ENCODE assay signal across 8 mouse cellular contexts in genomic region chr5:67532351-67532750, GRCm38 (mm10).
DNase-seq lines count a peak whose midpoint lies in the region; ATAC-seq lines count a peak whose summit lies in the region.

No protein-coding gene starts in this region.

- peak; percentile 68 to 77 for DNase-seq in adrenal gland, adult 18-20 months (ENCODE audit: low spot score in 2 of 2)
- DNase-seq in embryo, embryonic 10.5 days (ENCODE audit: low spot score) = peak; percentile 91
- DNase-seq in gastrocnemius, postnatal 14 days = peak; percentile 80
- peak; percentile 22 to 87 for DNase-seq in left cerebral cortex, adult 9 months (ENCODE audit: low spot score in 2 of 2)
- DNase-seq in right cerebral cortex, postnatal 14 days = peak; percentile 86
- DNase-seq in urinary bladder, postnatal 25 days (ENCODE audit: low spot score) = peak; percentile 71

- intact Hi-C loops in gastrocnemius, postnatal 14 days (cut with DNase I; ENCODE audit: low total_unique reads) = loop anchor here (2.0 kb wide), 1 partner anchor 196 kb away; no protein-coding TSS in a partner anchor

- peak; percentile 70 for ATAC-seq in inflammation-experienced regulatory T-cells, adult 6 months
- ATAC-seq in megakaryocyte-erythroid progenitor cell, adult 5-6 weeks (replicated peaks; ENCODE audit: low FRiP score, low TSS enrichment, poor library complexity, severe bottlenecking) = peak; percentile 93

Comparison
In these comparisons a context has a peak if more than half of its experiments do, and no peak if none do; other contexts are left out.
1. Peak in every context shown above with its lines: DNase-seq and ATAC-seq.